Mouse (Mus musculus) spleen, postnatal 4 days (tissue): Measurements from ENCODE around the gene 4930518I15Rik.
"Not testable (repeated sequence)": the region's sequence is repeated elsewhere in the genome, so short reads cannot be mapped to it uniquely, and the experiment has no call there.

Experiments
- DNase-seq, 2 experiments: peaks; one replicate each; pipeline ENCODE4 v3.0.0; 2022; ENCODE audit warnings: low spot score in 2 of 2

4930518I15Rik gene

DNA sequence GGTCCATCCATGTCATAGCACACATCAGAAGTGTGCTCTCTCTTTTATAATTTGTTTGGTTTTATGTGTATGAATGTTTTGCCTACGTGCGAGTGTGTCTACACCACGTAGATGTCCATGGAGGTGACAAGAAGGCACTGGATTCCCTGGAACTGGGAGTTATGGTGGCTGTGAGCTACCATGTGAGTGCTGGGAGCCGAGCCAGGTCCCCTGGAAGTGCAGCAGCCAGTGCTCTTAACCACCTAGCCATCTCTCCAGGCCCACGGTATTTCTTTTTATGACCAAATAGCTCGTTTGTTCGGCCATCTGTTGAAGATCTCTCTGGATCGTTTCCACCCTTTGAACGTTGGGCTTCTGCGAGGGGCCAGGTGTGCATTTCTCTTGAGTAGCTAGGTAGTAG is 14.4 kb downstream of the 4930518I15Rik start:
- no peak for DNase-seq

- DNase-seq, result no peak
These were observed 15.0 kb downstream of the 4930518I15Rik start for GRCm38 (mm10) chr2:156842711-156843110.

GRCm38 (mm10) chr2:156841841-156842706 is 15.7 kb downstream of the 4930518I15Rik start:
- peak; percentile 57 to 80 for DNase-seq

- DNase-seq, result peak; percentile 46 to 79
These were observed 16.5 kb downstream of the 4930518I15Rik start for GRCm38 (mm10) chr2:156841028-156841840.

DNA sequence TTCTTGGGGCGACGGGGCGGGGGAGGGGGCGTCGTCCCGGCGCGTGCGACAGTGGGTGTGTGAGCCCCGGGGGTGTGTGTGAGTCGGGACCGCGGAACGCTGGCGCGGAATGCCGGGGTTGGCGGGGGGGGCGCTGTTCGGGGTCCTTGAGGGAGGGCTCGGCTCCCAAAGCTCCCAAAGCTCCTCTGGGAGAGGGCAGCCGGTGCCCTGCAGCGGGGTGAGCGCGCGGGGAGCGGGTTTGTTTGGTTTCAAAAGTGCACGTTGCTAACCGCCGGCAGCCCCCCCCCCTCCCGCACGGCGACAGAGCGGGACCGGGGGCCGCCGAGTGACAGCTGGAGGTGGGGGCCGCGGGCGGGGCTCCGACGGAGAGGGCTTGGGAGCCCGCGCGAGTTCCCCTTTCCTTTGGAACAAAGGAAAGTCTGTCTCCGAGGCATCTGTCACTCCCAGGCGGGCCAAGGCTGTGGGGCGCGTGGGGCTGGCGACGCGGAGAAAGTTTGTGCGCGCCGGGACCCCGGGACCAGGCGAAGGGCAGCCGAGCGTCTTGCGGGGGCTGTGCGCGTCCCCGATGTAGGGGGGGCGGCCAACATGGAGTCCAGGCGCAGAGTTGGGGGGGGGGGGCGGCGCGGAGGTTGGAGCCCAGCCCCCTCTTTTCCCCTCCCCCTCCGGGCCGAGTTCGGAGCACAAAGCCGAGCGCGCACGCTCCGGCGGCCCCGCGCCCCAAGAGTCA is 17.3 kb downstream of the 4930518I15Rik start:
- peak; percentile 35 to 75 for DNase-seq

- DNase-seq, result peak; percentile 72 to 84
These were observed 18.2 kb downstream of the 4930518I15Rik start, which contains the start of gene Tgif2 for GRCm38 (mm10) chr2:156839319-156840191. Gene Tgif2 (plus strand): TSS chr2:156840007.

DNA sequence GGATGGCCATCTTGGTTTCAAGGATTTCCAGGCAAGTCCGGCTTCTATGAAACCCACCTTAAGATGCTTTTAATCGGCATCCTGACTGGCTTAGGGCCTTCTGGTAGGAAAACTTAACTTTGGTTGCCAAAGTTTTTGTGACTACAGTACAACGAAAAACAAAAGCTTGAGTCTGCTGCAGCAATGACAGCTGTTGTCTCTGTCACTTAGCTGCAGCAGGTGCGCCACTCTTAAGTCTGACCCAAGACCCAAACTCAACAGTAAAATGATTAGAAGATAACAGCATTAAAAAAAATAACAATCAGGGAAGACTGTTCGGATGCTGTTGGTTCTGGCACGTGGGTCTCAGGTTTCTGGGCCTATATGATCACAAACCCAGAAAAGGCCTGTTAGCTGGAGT is 18.9 kb downstream of the 4930518I15Rik start:
- no peak for DNase-seq

GRCm38 (mm10) chr2:156834336-156834735 is 23.4 kb downstream of the 4930518I15Rik start:
- DNase-seq, result no peak

DNA sequence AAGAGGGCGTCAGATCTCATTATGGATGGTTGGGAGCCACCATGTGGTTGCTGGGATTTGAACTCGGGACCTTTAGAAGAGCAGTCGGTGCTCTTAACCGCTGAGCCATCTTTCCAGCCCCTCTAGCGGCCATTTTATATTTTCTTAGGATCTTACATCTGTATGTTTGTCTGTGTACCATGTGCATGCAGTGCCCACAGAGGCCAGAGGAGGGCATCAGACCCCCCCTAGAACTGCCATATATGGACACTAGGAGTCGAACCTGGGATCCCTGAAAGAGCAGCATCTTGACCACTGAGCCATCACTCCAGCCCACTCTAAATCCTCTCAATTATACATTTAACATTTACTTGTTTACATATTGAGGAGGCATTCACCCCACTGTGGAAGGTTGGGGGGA is 32.6 kb downstream of the 4930518I15Rik start:
- not testable (repeated sequence) for DNase-seq

DNA sequence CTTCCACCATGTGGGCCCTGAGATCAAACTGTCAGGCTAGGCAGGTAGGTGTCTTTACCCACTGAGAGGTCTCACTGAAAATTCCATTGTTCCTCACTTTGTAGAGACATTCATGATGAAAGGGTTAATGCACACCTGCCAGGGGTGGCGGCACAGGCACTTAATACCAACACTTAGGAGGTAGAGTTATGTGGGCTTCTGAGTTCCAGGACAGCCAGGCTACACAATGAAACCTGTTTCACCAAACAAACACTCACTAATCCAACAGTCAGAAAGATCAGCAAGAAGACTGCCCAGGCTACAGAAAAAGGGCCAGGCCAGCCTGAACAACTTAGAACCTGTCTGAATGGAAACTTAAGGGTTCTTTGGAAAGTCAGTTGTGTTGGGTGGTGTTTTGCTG is 41.6 kb downstream of the 4930518I15Rik start:
- no peak for DNase-seq

- DNase-seq, result no peak
These were observed 42.3 kb downstream of the 4930518I15Rik start for GRCm38 (mm10) chr2:156815412-156815811.

DNA sequence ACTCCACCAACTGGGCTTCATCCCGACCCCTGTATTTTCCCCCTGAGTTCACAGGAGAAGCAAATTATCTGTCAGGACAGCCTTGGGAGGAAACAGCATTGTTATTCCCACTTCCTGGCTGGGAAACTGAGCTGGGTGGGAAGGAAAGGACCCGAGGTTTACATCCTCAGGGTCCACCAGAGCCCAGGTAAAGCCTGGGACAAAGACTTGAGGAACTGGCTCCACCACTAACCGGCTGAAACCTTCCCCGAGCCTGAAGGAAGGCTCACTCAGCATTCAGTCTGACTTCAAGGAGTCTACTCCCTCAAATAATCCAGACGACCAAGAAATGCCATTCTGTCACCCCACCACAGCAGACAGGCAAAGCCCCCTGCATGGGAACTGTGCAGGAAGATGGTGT is 42.9 kb downstream of the 4930518I15Rik start:
- no peak for DNase-seq

- DNase-seq, result no peak
These were observed 43.4 kb downstream of the 4930518I15Rik start for GRCm38 (mm10) chr2:156814344-156814801.

GRCm38 (mm10) chr2:156811556-156811955 is 46.2 kb downstream of the 4930518I15Rik start:
- no peak for DNase-seq

DNA sequence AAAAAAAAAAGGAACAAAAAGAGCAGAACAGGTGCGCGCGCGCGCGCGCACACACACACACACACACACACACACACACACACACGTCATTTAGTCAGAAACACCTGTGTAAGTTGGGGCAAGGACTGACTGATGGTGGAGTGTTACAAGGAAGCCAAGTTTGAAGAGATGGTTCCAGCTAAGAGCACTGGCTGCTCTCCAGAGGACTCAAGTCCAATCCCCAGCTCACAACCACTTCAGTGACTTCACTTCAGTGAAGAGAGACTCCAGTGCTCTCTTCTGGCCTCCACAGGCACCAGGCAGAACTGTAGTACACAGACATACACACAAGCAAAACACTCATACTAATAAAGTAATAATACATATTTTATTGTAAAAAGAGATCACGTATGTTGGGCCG is 47.0 kb downstream of the 4930518I15Rik start:
- no peak for DNase-seq

- peak; percentile 28 to 71 for DNase-seq
These were observed 48.2 kb downstream of the 4930518I15Rik start for GRCm38 (mm10) chr2:156809579-156809978.

DNA sequence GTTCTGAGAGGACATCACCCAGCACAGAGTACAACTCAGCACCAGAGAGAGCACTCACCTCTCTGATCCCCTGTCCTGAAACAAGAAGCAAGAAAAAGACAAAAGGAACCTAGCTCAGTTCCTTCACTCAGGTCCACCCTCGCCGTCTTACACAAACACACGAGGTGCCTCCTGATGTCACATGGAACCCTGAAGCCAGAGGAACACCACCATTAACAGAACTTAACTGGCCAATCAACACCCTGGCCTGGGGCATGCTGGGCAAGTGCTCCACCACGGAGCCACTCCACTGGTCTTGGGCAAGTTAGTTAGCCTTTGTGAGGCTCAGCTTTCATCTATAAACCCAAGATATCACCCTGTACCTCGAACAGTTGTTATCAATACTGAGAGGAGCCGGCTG is 50.9 kb downstream of the 4930518I15Rik start:
- DNase-seq, result no peak
